8 mouse cellular contexts compared by ENCODE assay signal in the genomic region with DNA sequence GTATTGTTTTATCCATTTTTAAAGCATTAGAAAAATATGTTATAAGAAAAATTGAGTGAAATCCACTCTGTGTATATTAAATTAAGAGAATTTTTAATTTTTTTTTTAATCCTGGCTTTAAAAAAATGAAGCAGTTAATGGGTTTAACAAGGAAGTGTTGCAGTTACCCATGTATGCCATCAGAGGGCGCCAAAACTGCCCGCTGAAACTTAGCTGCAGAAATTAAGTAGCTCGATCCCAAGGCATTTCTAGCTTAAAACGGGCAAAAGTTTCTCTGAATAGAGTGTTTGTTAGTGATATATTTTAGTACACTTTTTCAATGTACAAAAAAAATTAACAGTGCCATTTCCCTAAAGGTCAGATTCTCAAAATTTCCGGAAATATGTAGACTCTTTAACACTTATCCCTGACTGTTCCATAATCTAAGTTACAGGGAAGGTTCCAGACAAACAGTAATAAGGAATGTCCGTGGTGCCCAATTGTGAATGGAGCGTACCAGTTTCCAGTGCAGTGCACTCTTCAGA.
A peak's percentile ranks its signal among the peaks of the same experiment; 100 is the strongest.
DNase-seq lines count a peak whose midpoint lies in the region; ATAC-seq and TF ChIP-seq lines count a peak whose summit lies in the region.

No protein-coding gene starts in this region.

- no peak for TF ChIP-seq POLR2A in MEL (IDR thresholded peaks at IDR 0.05; ENCODE audit: control insufficient read depth in 1 of 2, insufficient read depth in 1 of 2, low read depth in 1 of 2, low read length in 2 of 2, poor library complexity in 1 of 2)

- peak overlapping the region; percentile 40 to 57 for H3K4me3 ChIP-seq in MEL (ENCODE audit: control insufficient read depth in 1 of 2, insufficient read depth in 1 of 2, low read depth in 2 of 2, low read length in 2 of 2)
- peak overlapping the region; percentile 43 for H3K4me3 ChIP-seq in heart, embryonic 15.5 days
- H3K4me3 ChIP-seq in stomach, postnatal 0 days (ENCODE audit: low read depth, low read length), result peak overlapping the region; percentile 17; the same call in 1 of the 2 replicates

- 12% methylated on average over 7 of the region's 7 CpGs for WGBS in heart, embryonic 15.5 days
- WGBS in stomach, postnatal 0 days, result 17% methylated on average over 7 of the region's 7 CpGs

- no peaks in the 10 kb centered on the region for H3K27me3 ChIP-seq in MEL (ENCODE audit: control insufficient read depth in 1 of 2, insufficient read depth in 2 of 2, low read length in 2 of 2)
- no peaks in the 10 kb centered on the region for H3K27me3 ChIP-seq in heart, embryonic 15.5 days
- H3K27me3 ChIP-seq in stomach, postnatal 0 days (ENCODE audit: control insufficient read depth, insufficient read depth, low read length), result no peaks in the 10 kb centered on the region

- H3K79me2 ChIP-seq in MEL (ENCODE audit: control insufficient read depth, insufficient read depth, low read length, poor library complexity), result no peaks in the 10 kb centered on the region

- TF ChIP-seq RAD21 in MEL (IDR thresholded peaks at IDR 0.05; ENCODE audit: low read depth, low read length), result peak; percentile 38

- TF ChIP-seq EP300 in MEL (IDR thresholded peaks at IDR 0.05; ENCODE audit: low read depth in 1 of 2, low read length in 2 of 2), result no peak
- no peak for TF ChIP-seq EP300 in stomach, postnatal 0 days (optimal IDR thresholded peaks at IDR 0.05)

- H3K9ac ChIP-seq in MEL (ENCODE audit: control insufficient read depth, low read depth, low read length, poor library complexity, severe bottlenecking), result peak overlapping the region; percentile 17
- 0 out of 2 replicates have a peak overlapping the region, but pooled peaks have one; percentile 25 for H3K9ac ChIP-seq in heart, embryonic 15.5 days
- H3K9ac ChIP-seq in stomach, postnatal 0 days (ENCODE audit: low read length), result no peak overlapping the region

- peaks cover 0 to 4% of the 10 kb centered on the region in 2 experiments; a peak in 2 of 4 replicates for H3K4me1 ChIP-seq in MEL (ENCODE audit: control insufficient read depth in 1 of 2, insufficient read depth in 2 of 2, low read length in 2 of 2)
- peaks cover 10% of the 10 kb centered on the region; the same call in 1 of the 2 replicates for H3K4me1 ChIP-seq in heart, embryonic 15.5 days (replicated peaks)
- no peaks in the 10 kb centered on the region for H3K4me1 ChIP-seq in stomach, postnatal 0 days (replicated peaks; ENCODE audit: control insufficient read depth, insufficient read depth)

- ATAC-seq in common myeloid progenitor, adult 5-6 weeks (replicated peaks; ENCODE audit: low read depth, poor library complexity, severe bottlenecking), result peak; percentile 37; the same call in 1 of the 2 replicates
- no peak for ATAC-seq in heart, embryonic 15.5 days (replicated peaks; ENCODE audit: insufficient number of reproducible peaks, insufficient read depth, low FRiP score, low read depth)
- no peak for ATAC-seq in stomach, postnatal 0 days (ENCODE audit: low FRiP score, low TSS enrichment)

- H3K9me3 ChIP-seq in MEL (replicated peaks; ENCODE audit: insufficient read depth, low read length), result no peaks in the 10 kb centered on the region
- H3K9me3 ChIP-seq in heart, embryonic 15.5 days (replicated peaks), result no peaks in the 10 kb centered on the region
- no peaks in the 10 kb centered on the region for H3K9me3 ChIP-seq in stomach, postnatal 0 days (ENCODE audit: control insufficient read depth, low read length)

- peak; percentile 22 to 55 for DNase-seq in heart, adult 18-20 months
- DNase-seq in heart, adult 11 months, result no peak
- DNase-seq in MEL (ENCODE audit: low read depth, low spot score), result peak; percentile 82
- DNase-seq in layer of hippocampus, postnatal 14 days (ENCODE audit: low spot score in 2 of 2), result peak; percentile 51 to 75
- DNase-seq in lung, postnatal 36 days, result peak; percentile 68
- DNase-seq in stomach, postnatal 0 days (ENCODE audit: low spot score), result peak; percentile 31

- peak overlapping the region; percentile 72 for H3K4me2 ChIP-seq in heart, embryonic 15.5 days
- H3K4me2 ChIP-seq in stomach, postnatal 0 days (replicated peaks; ENCODE audit: low read depth), result 0 out of 2 replicates have a peak overlapping the region, but pooled peaks have one; percentile 23

- peak overlapping the region; percentile 23; the same call in 1 of the 2 replicates for H3K27ac ChIP-seq in MEL (ENCODE audit: control insufficient read depth, low read depth, low read length)
- H3K27ac ChIP-seq in heart, embryonic 15.5 days, result peak overlapping the region; percentile 48; the same call in 1 of the 2 replicates
- H3K27ac ChIP-seq in stomach, postnatal 0 days (replicated peaks), result no peak overlapping the region

- peak; percentile 48 to 59 (median 56) for TF ChIP-seq CTCF in MEL (IDR thresholded peaks at IDR 0.05 in 2 of 3, conservative IDR thresholded peaks at IDR 0.05 in 1 of 3; ENCODE audit: control insufficient read depth in 1 of 3, insufficient read depth in 1 of 3, low read depth in 2 of 3, low read length in 3 of 3, poor library complexity in 1 of 3, severe bottlenecking in 1 of 3)
- peak; percentile 85 for TF ChIP-seq CTCF in stomach, postnatal 0 days (IDR thresholded peaks at IDR 0.05; ENCODE audit: low read depth)

- H3K36me3 ChIP-seq in MEL (ENCODE audit: control insufficient read depth in 1 of 2, insufficient read depth in 2 of 2, low read length in 2 of 2), result no peaks in the 10 kb centered on the region
- no peaks in the 10 kb centered on the region for H3K36me3 ChIP-seq in heart, embryonic 15.5 days
- H3K36me3 ChIP-seq in stomach, postnatal 0 days (ENCODE audit: control insufficient read depth, insufficient read depth, low read length), result no peaks in the 10 kb centered on the region

TF ChIP-seq in MEL, 35 proteins besides CTCF, POLR2A, EP300 and RAD21:
- TF ChIP-seq ZNF384 (IDR thresholded peaks at IDR 0.05; ENCODE audit: low read depth, low read length) (0 out of 2 replicates have a peak, but pooled peaks have one; percentile 37), BHLHE40 (IDR thresholded peaks at IDR 0.05; ENCODE audit: borderline replicate concordance, low read depth, low read length) (no peak), GABPA (IDR thresholded peaks at IDR 0.05; ENCODE audit: low read depth, low read length) (no peak), SIN3A (IDR thresholded peaks at IDR 0.05; ENCODE audit: low read length) (no peak), SMC3 (IDR thresholded peaks at IDR 0.05; ENCODE audit: low read depth, low read length) (peak; percentile 37), NRF1 (IDR thresholded peaks at IDR 0.05; ENCODE audit: insufficient read depth, low read depth, low read length, poor library complexity, severe bottlenecking) (no peak), CHD1 (IDR thresholded peaks at IDR 0.05; ENCODE audit: low read depth, low read length) (no peak), POLR2AphosphoS2 (IDR thresholded peaks at IDR 0.05; ENCODE audit: low read length) (no peak), POLR2AphosphoS5 (IDR thresholded peaks at IDR 0.05; ENCODE audit: borderline replicate concordance, low read depth, low read length) (no peak)
